Mouse (Mus musculus): ENCODE measurements around the gene Rab22a. TPM values are rescaled to one million over a fixed set of nuclear protein-coding genes. Genes with fewer than 3 reads are reported as not detected.
"Not testable (repeated sequence)": the region's sequence is repeated elsewhere in the genome, so short reads cannot be mapped to it uniquely, and the experiment has no call there.

Rab22a gene
- total and polyA plus RNA-seq, 3 experiments = 5.9 to 16.9 (median 9.3) TPM

- no peak for DNase-seq (ENCODE audit: extremely low read depth)
Measured at GRCm38 (mm10) chr2:173624667-173625066, 34.9 kb upstream of the Rab22a start.

GRCm38 (mm10) chr2:173625786-173626185 lies 33.8 kb upstream of the Rab22a start:
- H3K4me1 ChIP-seq (ENCODE audit: control insufficient read depth in 1 of 2, insufficient read depth in 2 of 2) = 0 out of 4 replicates have a peak, but pooled peaks cover 0 to 3% of the 10 kb centered on the region in 2 experiments
- no peak overlapping the region for H3K27ac ChIP-seq (ENCODE audit: insufficient read depth, low read depth)
- H3K9me3 ChIP-seq (replicated peaks; ENCODE audit: low read length) = no peaks in the 10 kb centered on the region
- H3K79me2 ChIP-seq (replicated peaks; ENCODE audit: control insufficient read depth, extremely low read depth, insufficient read depth, poor library complexity, severe bottlenecking) = no peaks in the 10 kb centered on the region
- dilution Hi-C loops (cut with MboI; ENCODE audit: extremely low pct_ligation_motif_present, extremely low pct_unique_long_range_greater_than_20kb, low sequenced_read_pairs) (no loop called here), in situ Hi-C loops (cut with MboI; ENCODE audit: low pct_ligation_motif_present, low pct_unique_long_range_greater_than_20kb, low sequenced_read_pairs) (no loop called here)
- peaks cover 0 to 5% of the 10 kb centered on the region in 2 experiments for H3K36me3 ChIP-seq (replicated peaks in 1 of 2; ENCODE audit: control insufficient read depth in 1 of 2, insufficient read depth in 1 of 2, low read length in 1 of 2)
- TF ChIP-seq POLR2AphosphoS2 (IDR thresholded peaks at IDR 0.05; ENCODE audit: low read depth, low read length) = no peak
- no peak for TF ChIP-seq MXI1 (IDR thresholded peaks at IDR 0.05; ENCODE audit: low read depth, low read length)
- TF ChIP-seq POLR2A (IDR thresholded peaks at IDR 0.05; ENCODE audit: low read depth, low read length) = no peak
- TF ChIP-seq ZC3H11A (IDR thresholded peaks at IDR 0.05; ENCODE audit: low read depth, low read length) = no peak
- TF ChIP-seq CTCF (conservative IDR thresholded peaks at IDR 0.05 in 1 of 2, IDR thresholded peaks at IDR 0.05 in 1 of 2; ENCODE audit: low read depth in 2 of 2, low read length in 2 of 2) = no peak
- no peak for TF ChIP-seq MAZ (IDR thresholded peaks at IDR 0.05; ENCODE audit: low read depth, low read length)
- no peak for TF ChIP-seq GABPA (IDR thresholded peaks at IDR 0.05; ENCODE audit: insufficient replicate concordance, low read depth, low read length)
- no peak for TF ChIP-seq RCOR1 (conservative IDR thresholded peaks at IDR 0.05; ENCODE audit: low read depth, low read length)
- no peak for TF ChIP-seq SIN3A (IDR thresholded peaks at IDR 0.05; ENCODE audit: low read length)
- no peak for TF ChIP-seq IRF4 (IDR thresholded peaks at IDR 0.05; ENCODE audit: low read depth, low read length)
- no peak for TF ChIP-seq ELF1 (IDR thresholded peaks at IDR 0.05; ENCODE audit: low read depth, low read length)
- TF ChIP-seq PAX5 (IDR thresholded peaks at IDR 0.05; ENCODE audit: low read length) = no peak
- TF ChIP-seq E2F4 (IDR thresholded peaks at IDR 0.05; ENCODE audit: insufficient replicate concordance, low read depth, low read length) = no peak
- H3K27me3 ChIP-seq (replicated peaks) = no peaks in the 10 kb centered on the region
- H3K4me2 ChIP-seq (ENCODE audit: insufficient read depth, low read depth, poor library complexity, severe bottlenecking) = no peak overlapping the region
- no peak overlapping the region for H3K4me3 ChIP-seq (replicated peaks in 1 of 3; ENCODE audit: low read depth in 2 of 3, low read length in 2 of 3, poor library complexity in 1 of 3)
- DNase-seq (ENCODE audit: extremely low read depth) = no peak
- H3K9ac ChIP-seq (ENCODE audit: insufficient read depth, low read depth) = no peak overlapping the region

More at GRCm38 (mm10) chr2:173624667-173625066, 34.9 kb upstream of the Rab22a start:
- dilution Hi-C loops (cut with MboI; ENCODE audit: extremely low pct_ligation_motif_present, extremely low pct_unique_long_range_greater_than_20kb, low sequenced_read_pairs) (no loop called here), in situ Hi-C loops (cut with MboI; ENCODE audit: low pct_ligation_motif_present, low pct_unique_long_range_greater_than_20kb, low sequenced_read_pairs) (no loop called here)
- H3K27me3 ChIP-seq (replicated peaks) = no peaks in the 10 kb centered on the region
- H3K9me3 ChIP-seq (replicated peaks; ENCODE audit: low read length) = no peaks in the 10 kb centered on the region
- no peak overlapping the region for H3K27ac ChIP-seq (ENCODE audit: insufficient read depth, low read depth)
- no peak overlapping the region for H3K4me2 ChIP-seq (ENCODE audit: insufficient read depth, low read depth, poor library complexity, severe bottlenecking)
- H3K36me3 ChIP-seq (replicated peaks in 1 of 2; ENCODE audit: control insufficient read depth in 1 of 2, insufficient read depth in 1 of 2, low read length in 1 of 2) = peaks cover 0 to 2% of the 10 kb centered on the region in 2 experiments
- H3K9ac ChIP-seq (ENCODE audit: insufficient read depth, low read depth) = no peak overlapping the region
- H3K4me1 ChIP-seq (ENCODE audit: control insufficient read depth in 1 of 2, insufficient read depth in 2 of 2) = 0 out of 4 replicates have a peak, but pooled peaks cover 0 to 3% of the 10 kb centered on the region in 2 experiments
- TF ChIP-seq BHLHE40 (IDR thresholded peaks at IDR 0.05; ENCODE audit: low read depth, low read length) (peak; percentile 68), EP300 (IDR thresholded peaks at IDR 0.05; ENCODE audit: low read length) (no peak)
- H3K4me3 ChIP-seq (replicated peaks in 1 of 3; ENCODE audit: low read depth in 2 of 3, low read length in 2 of 3, poor library complexity in 1 of 3) = no peak overlapping the region
- no peaks in the 10 kb centered on the region for H3K79me2 ChIP-seq (replicated peaks; ENCODE audit: control insufficient read depth, extremely low read depth, insufficient read depth, poor library complexity, severe bottlenecking)

- dilution Hi-C loops (cut with MboI; ENCODE audit: extremely low pct_ligation_motif_present, extremely low pct_unique_long_range_greater_than_20kb, low sequenced_read_pairs); H3K79me2 ChIP-seq (replicated peaks; ENCODE audit: control insufficient read depth, extremely low read depth, insufficient read depth, poor library complexity, severe bottlenecking); H3K9ac ChIP-seq (ENCODE audit: insufficient read depth, low read depth); H3K27me3 ChIP-seq (replicated peaks); DNase-seq (ENCODE audit: extremely low read depth); H3K4me1 ChIP-seq (ENCODE audit: control insufficient read depth in 1 of 2, insufficient read depth in 2 of 2); H3K4me3 ChIP-seq (replicated peaks in 1 of 3; ENCODE audit: low read depth in 2 of 3, low read length in 2 of 3, poor library complexity in 1 of 3); H3K27ac ChIP-seq (ENCODE audit: insufficient read depth, low read depth); H3K9me3 ChIP-seq (replicated peaks; ENCODE audit: low read length); H3K4me2 ChIP-seq (ENCODE audit: insufficient read depth, low read depth, poor library complexity, severe bottlenecking); in situ Hi-C loops (cut with MboI; ENCODE audit: low pct_ligation_motif_present, low pct_unique_long_range_greater_than_20kb, low sequenced_read_pairs): not testable (repeated sequence)
- peaks cover 0 to 20% of the 10 kb centered on the region in 2 experiments for H3K36me3 ChIP-seq (replicated peaks in 1 of 2; ENCODE audit: control insufficient read depth in 1 of 2, insufficient read depth in 1 of 2, low read length in 1 of 2)
Measured at GRCm38 (mm10) chr2:173634106-173634505, 25.5 kb upstream of the Rab22a start.
